Mouse (Mus musculus): ENCODE data around the gene Pdzrn4. TPM values are rescaled to one million over a fixed set of nuclear protein-coding genes. Genes with fewer than 3 reads are reported as not detected.
"Not testable (repeated sequence)": the region's sequence is repeated elsewhere in the genome, so short reads cannot be mapped to it uniquely, and the experiment has no call there.

Pdzrn4 gene
- 1.0 and 1.2 TPM in 2 replicates for polyA plus RNA-seq (2016; fragmentation: Nextera tagmentation; extraction: Ambion mirVana)

- Histone ChIP-seq H3K4me1 (replicated peaks) (peaks cover 21% of the 10 kb centered on the region), H3K4me3 (replicated peaks) (peak within 1 kb of the TSS; percentile 62), H3K27ac (no peak within 1 kb of the TSS), H3K36me3 (no peaks in the 10 kb centered on the region), H3K9me3 (0 out of 2 replicates have a peak, but pooled peaks cover 4% of the 10 kb centered on the region), H3K27me3 (peaks cover 38% of the 10 kb centered on the region), H3K4me2 (peak within 1 kb of the TSS; percentile 100), H3K9ac (replicated peaks) (peak within 1 kb of the TSS; percentile 66)
- WGBS: 1% methylated on average over 65 of the region's 65 CpGs
- ATAC-seq (ENCODE audit: insufficient number of reproducible peaks, insufficient read depth, low FRiP score, low TSS enrichment, low read depth): no peak
Observed at GRCm38 (mm10) chr15:92396770-92397608, at the start of gene Pdzrn4. Gene Pdzrn4, plus strand, starts transcription at chr15:92396881.

DNA sequence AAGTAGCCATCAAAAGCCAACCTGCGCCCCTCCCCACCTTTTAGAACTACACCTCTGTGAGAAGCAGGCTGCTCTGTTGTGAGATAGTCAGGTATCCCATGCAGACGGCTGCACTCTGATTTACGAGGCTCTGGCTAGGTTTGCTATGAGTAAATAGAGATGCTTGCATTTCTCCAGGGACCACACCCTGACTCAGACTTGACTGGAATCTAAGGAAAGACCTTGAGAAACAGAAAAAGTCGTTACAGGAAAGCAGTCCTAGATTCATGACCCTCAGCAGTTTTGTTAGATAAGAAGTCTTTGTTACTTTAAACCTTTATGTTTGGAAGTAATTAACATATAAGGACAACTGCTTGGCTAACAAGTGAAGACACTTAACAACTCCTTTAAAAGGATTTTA is 49.3 kb upstream of the Pdzrn4 start:
- ATAC-seq (ENCODE audit: insufficient number of reproducible peaks, insufficient read depth, low FRiP score, low TSS enrichment, low read depth): no peak
- no peak overlapping the region for H3K27ac ChIP-seq
- no peaks in the 10 kb centered on the region for H3K9me3 ChIP-seq
- 36% methylated on average over 4 of the region's 4 CpGs for WGBS
- H3K4me3 ChIP-seq (replicated peaks): no peak overlapping the region
- H3K4me1 ChIP-seq (replicated peaks): no peaks in the 10 kb centered on the region
- H3K27me3 ChIP-seq: no peaks in the 10 kb centered on the region
- no peak overlapping the region for H3K9ac ChIP-seq (replicated peaks)
- no peak overlapping the region for H3K4me2 ChIP-seq
- H3K36me3 ChIP-seq: no peaks in the 10 kb centered on the region

- ATAC-seq (ENCODE audit: insufficient number of reproducible peaks, insufficient read depth, low FRiP score, low TSS enrichment, low read depth): no peak; the same call in 1 of the 2 replicates
- H3K4me3 ChIP-seq (replicated peaks): no peak overlapping the region
- no peaks in the 10 kb centered on the region for H3K9me3 ChIP-seq
- H3K27me3 ChIP-seq: no peaks in the 10 kb centered on the region
- H3K4me2 ChIP-seq: no peak overlapping the region
- H3K4me1 ChIP-seq (replicated peaks): no peaks in the 10 kb centered on the region
- H3K36me3 ChIP-seq: no peaks in the 10 kb centered on the region
- H3K9ac ChIP-seq (replicated peaks): no peak overlapping the region
- 39% methylated on average over 3 of the region's 3 CpGs for WGBS
- H3K27ac ChIP-seq: no peak overlapping the region
Observed at GRCm38 (mm10) chr15:92347902-92348301, 48.8 kb upstream of the Pdzrn4 start.

DNA sequence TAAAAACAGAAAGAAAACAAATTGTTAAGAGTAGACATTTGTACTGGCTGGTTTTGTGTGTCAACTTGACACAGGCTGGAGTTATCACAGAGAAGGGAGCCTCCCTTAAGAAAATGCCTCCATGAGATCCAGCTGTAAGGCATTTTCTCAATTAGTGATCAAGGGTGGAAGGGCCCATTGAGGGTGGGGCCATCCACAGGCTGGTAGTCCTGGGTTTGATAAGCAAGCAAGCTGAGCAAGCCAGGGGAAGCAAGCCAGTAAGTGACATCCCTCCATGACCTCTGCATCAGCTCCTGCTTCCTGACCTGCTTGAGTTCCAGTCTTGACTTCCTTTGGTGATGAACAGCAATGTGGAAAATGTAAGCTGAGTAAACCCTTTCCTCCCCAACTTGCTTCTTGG is 48.2 kb upstream of the Pdzrn4 start:
- H3K4me1 ChIP-seq (replicated peaks); H3K36me3 ChIP-seq; H3K4me2 ChIP-seq; H3K9ac ChIP-seq (replicated peaks); ATAC-seq (ENCODE audit: insufficient number of reproducible peaks, insufficient read depth, low FRiP score, low TSS enrichment, low read depth); H3K4me3 ChIP-seq (replicated peaks); H3K27ac ChIP-seq; H3K27me3 ChIP-seq; H3K9me3 ChIP-seq: not testable (repeated sequence)

- Histone ChIP-seq H3K27ac (no peak overlapping the region), H3K4me2 (no peak overlapping the region), H3K9me3 (no peaks in the 10 kb centered on the region), H3K36me3 (no peaks in the 10 kb centered on the region), H3K4me1 (replicated peaks) (no peaks in the 10 kb centered on the region), H3K9ac (replicated peaks) (no peak overlapping the region), H3K4me3 (replicated peaks) (no peak overlapping the region), H3K27me3 (0 out of 2 replicates have a peak, but pooled peaks cover 3% of the 10 kb centered on the region)
- no peak for ATAC-seq (ENCODE audit: insufficient number of reproducible peaks, insufficient read depth, low FRiP score, low TSS enrichment, low read depth)
- 37% methylated on average over 6 of the region's 6 CpGs for WGBS
Observed at GRCm38 (mm10) chr15:92364153-92364552, 32.5 kb upstream of the Pdzrn4 start.

- Histone ChIP-seq H3K9me3 (no peaks in the 10 kb centered on the region), H3K4me2 (no peak overlapping the region), H3K4me1 (replicated peaks) (no peaks in the 10 kb centered on the region), H3K4me3 (replicated peaks) (no peak overlapping the region), H3K27me3 (0 out of 2 replicates have a peak, but pooled peaks cover 3% of the 10 kb centered on the region), H3K9ac (replicated peaks) (no peak overlapping the region), H3K36me3 (no peaks in the 10 kb centered on the region), H3K27ac (no peak overlapping the region)
- ATAC-seq (ENCODE audit: insufficient number of reproducible peaks, insufficient read depth, low FRiP score, low TSS enrichment, low read depth): no peak
Observed at GRCm38 (mm10) chr15:92364592-92364991, 32.1 kb upstream of the Pdzrn4 start.

- Histone ChIP-seq H3K27ac (no peak overlapping the region), H3K27me3 (peaks cover 35% of the 10 kb centered on the region), H3K36me3 (no peaks in the 10 kb centered on the region), H3K9ac (replicated peaks) (no peak overlapping the region), H3K9me3 (0 out of 2 replicates have a peak, but pooled peaks cover 4% of the 10 kb centered on the region), H3K4me3 (replicated peaks) (no peak overlapping the region), H3K4me1 (replicated peaks) (peaks cover 21% of the 10 kb centered on the region), H3K4me2 (no peak overlapping the region)
- 90% methylated on average over 5 of the region's 5 CpGs for WGBS
- no peak for ATAC-seq (ENCODE audit: insufficient number of reproducible peaks, insufficient read depth, low FRiP score, low TSS enrichment, low read depth)
Observed at GRCm38 (mm10) chr15:92394811-92395210, 1.9 kb upstream of the Pdzrn4 start.

DNA sequence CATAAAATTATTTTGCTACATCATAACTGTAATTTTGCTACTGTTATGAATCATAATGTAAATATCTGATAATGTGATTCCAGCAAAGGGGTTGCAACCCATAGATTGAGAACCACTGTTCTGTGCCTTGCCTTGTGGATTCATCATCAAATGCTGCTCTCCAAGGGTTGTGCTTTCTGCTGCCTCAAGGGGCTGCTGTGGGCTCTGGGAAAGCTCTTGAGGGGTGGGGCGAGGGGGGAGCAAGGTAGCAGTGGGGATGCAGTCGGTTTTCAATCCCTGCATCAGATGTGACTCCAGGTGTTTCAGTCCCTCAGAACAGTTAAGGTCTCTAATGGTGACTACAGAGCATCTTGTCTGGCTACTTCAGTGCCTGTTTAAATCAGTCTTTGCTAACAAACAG is 2.1 kb downstream of the Pdzrn4 start:
- WGBS: 20% methylated on average over 2 of the region's 2 CpGs
- H3K36me3 ChIP-seq: no peaks in the 10 kb centered on the region
- ATAC-seq (ENCODE audit: insufficient number of reproducible peaks, insufficient read depth, low FRiP score, low TSS enrichment, low read depth): no peak
- no peak overlapping the region for H3K27ac ChIP-seq
- H3K4me2 ChIP-seq: no peak overlapping the region
- 0 out of 2 replicates have a peak, but pooled peaks cover 4% of the 10 kb centered on the region for H3K9me3 ChIP-seq
- H3K27me3 ChIP-seq: peaks cover 38% of the 10 kb centered on the region
- H3K9ac ChIP-seq (replicated peaks): no peak overlapping the region
- H3K4me3 ChIP-seq (replicated peaks): no peak overlapping the region
- peaks cover 21% of the 10 kb centered on the region for H3K4me1 ChIP-seq (replicated peaks)

- Histone ChIP-seq H3K9ac (replicated peaks) (no peak overlapping the region), H3K27me3 (peaks cover 38% of the 10 kb centered on the region), H3K9me3 (0 out of 2 replicates have a peak, but pooled peaks cover 4% of the 10 kb centered on the region), H3K27ac (no peak overlapping the region), H3K4me3 (replicated peaks) (no peak overlapping the region), H3K36me3 (no peaks in the 10 kb centered on the region), H3K4me2 (no peak overlapping the region), H3K4me1 (replicated peaks) (peaks cover 21% of the 10 kb centered on the region)
- ATAC-seq (ENCODE audit: insufficient number of reproducible peaks, insufficient read depth, low FRiP score, low TSS enrichment, low read depth): 0 out of 2 replicates have a peak, but pooled peaks have one; percentile 30
- WGBS: 18% methylated on average over 5 of the region's 5 CpGs
Observed at GRCm38 (mm10) chr15:92399278-92399677, 2.6 kb downstream of the Pdzrn4 start.

GRCm38 (mm10) chr15:92401554-92401953 is 4.9 kb downstream of the Pdzrn4 start:
- Histone ChIP-seq H3K27ac (no peak overlapping the region), H3K9me3 (no peaks in the 10 kb centered on the region), H3K36me3 (no peaks in the 10 kb centered on the region), H3K4me1 (replicated peaks) (peaks cover 18% of the 10 kb centered on the region), H3K4me2 (no peak overlapping the region), H3K9ac (replicated peaks) (no peak overlapping the region), H3K4me3 (replicated peaks) (no peak overlapping the region), H3K27me3 (peaks cover 26% of the 10 kb centered on the region)
- WGBS: 65% methylated on average over 6 of the region's 6 CpGs
- no peak for ATAC-seq (ENCODE audit: insufficient number of reproducible peaks, insufficient read depth, low FRiP score, low TSS enrichment, low read depth)

GRCm38 (mm10) chr15:92415323-92415722 is 18.6 kb downstream of the Pdzrn4 start:
- H3K9me3 ChIP-seq: no peaks in the 10 kb centered on the region
- H3K27ac ChIP-seq: no peak overlapping the region
- peaks cover 27% of the 10 kb centered on the region for H3K4me1 ChIP-seq (replicated peaks)
- no peak for ATAC-seq (ENCODE audit: insufficient number of reproducible peaks, insufficient read depth, low FRiP score, low TSS enrichment, low read depth)
- H3K4me3 ChIP-seq (replicated peaks): no peak overlapping the region
- 13% methylated on average over 4 of the region's 4 CpGs for WGBS
- H3K4me2 ChIP-seq: peak overlapping the region; percentile 7; the same call in 1 of the 2 replicates
- H3K27me3 ChIP-seq: peaks cover 10% of the 10 kb centered on the region
- H3K9ac ChIP-seq (replicated peaks): no peak overlapping the region
- H3K36me3 ChIP-seq: no peaks in the 10 kb centered on the region
